Mouse (Mus musculus) brain, embryonic 14.5 days (tissue): ENCODE data around the gene Gga2. TPM values are rescaled to one million over a fixed set of nuclear protein-coding genes. Genes with fewer than 3 reads are reported as not detected.

ENCODE experiments used
- DNase-seq: peaks from one replicate; pipeline ENCODE4 v3.0.0-alpha.2; 2011; ENCODE audit warnings: low read depth
- CTCF ChIP-seq: fragments of 200-500 bp; IDR thresholded peaks from 2 replicates; pipeline ENCODE4 v1.5.1; 2012; ENCODE audit warnings: inconsistent platforms, mild to moderate bottlenecking, moderate library complexity, borderline replicate concordance; ENCODE audit not compliant: insufficient read depth, insufficient read length; ENCODE audit errors: extremely low read depth
- POLR2A ChIP-seq: fragments of 200-500 bp; IDR thresholded peaks from 2 replicates; pipeline ENCODE4 v1.6.1; 2012; ENCODE audit warnings: mild to moderate bottlenecking, inconsistent platforms, borderline replicate concordance; ENCODE audit not compliant: poor library complexity, insufficient read depth, insufficient read length, severe bottlenecking; ENCODE audit errors: extremely low read depth
- polyA plus RNA-seq: library from polyadenylated mRNA; depleted of rRNA; stranded (reverse); fragments of >200 nt; gene quantifications from 2 replicates; pipeline ENCODE4 v1.2.3, GENCODE M21; 2012; rRNA removed

Gene Gga2
- polyA plus RNA-seq, 1 experiment: 83.7 TPM

DNA sequence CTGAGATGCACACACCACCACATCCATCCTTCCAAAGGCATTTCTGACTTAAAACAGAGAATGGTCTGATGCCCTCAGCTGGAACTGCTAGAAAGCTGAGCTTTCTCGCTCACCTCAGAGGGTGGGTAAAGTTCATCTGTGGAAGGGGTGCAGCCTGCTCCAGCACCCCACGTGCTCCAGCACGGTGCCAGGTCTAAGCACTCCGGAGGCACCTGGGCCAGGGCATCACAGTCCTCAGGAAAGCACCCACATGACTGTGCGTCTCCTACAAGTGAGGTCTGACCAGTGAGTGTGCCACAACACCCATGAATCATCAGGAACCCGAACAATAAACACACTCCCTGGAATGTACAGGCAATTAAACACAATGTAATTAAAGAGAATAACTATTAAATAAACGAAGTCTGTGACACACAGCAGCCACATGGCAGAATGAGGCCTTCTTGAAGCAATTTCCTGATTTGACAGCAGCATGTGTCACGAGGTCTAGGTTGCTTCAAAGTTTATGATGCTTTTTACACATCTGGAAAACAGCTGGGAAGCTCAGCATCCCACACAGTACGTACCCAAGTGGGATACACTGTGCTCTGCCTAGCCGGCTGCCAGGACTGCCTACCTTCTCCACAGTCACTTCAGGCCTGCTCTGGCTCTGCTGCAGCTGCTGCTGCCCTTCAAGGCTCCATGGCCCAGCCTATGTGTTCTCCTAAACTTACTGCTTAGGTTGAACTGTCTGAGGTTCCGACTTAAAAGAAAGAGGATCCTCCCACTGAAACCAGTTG is 65.9 kb downstream of the Gga2 start:
- TF ChIP-seq CTCF (no peak), POLR2A (no peak)
- DNase-seq: no peak

DNA sequence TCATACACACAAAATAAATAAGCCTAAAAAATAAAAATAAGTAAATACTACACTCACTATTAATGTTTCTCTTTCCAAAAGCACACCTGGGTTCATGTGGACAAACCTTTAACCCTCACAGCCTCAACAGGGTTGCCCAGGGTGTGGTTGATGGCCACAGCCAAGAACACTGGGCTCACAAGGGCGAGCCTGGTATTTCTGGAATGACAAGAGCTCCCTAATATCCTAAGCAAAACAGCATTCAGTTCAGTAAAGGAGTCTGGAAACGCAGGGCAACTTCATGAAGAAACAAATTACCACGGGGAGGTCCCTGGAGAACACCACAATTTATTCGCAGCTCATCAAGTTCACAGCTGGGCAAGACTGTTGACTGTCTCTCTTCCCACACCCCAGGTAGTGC is 73.5 kb downstream of the Gga2 start:
- DNase-seq: no peak
- TF ChIP-seq CTCF (no peak), POLR2A (no peak)

DNA sequence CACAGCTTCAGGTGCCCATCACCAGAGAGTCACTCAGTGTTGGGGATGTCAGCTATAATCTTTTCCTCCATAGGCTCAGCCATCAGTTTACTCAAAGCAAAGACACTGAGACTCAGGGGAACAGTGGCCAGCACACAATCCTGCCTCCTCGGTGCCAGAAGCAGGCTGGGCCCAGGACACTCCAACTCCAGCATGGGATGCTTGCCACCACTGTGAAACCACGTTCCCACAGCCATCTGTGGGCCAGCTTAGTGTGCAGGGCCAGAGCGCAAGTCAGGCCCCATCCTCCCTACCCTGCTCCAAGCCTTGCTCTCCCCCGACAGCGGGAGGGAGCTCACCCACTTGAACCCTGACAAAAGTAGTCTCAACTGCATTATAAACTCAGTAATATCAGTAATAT is 74.8 kb downstream of the Gga2 start:
- TF ChIP-seq CTCF (no peak), POLR2A (no peak)
- no peak for DNase-seq

DNA sequence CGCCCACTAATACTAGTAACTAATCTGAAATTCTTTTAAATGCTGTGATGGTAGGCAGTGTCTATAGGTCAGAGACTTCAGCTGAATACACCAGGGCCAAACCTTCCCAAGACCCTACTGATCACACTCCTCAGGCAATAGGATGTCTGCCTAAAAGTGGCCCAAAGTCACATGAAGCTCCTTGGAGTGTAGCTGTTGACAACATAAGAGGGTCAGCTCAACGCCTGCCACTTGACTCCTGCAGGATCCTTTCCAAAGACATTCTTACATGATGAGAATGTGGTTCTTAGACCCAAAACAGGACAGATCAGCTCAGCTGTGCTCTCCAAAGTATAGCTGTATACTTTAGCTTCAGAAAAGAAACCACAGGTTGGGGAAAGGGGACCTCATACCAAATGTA is 78.7 kb downstream of the Gga2 start:
- no peak for DNase-seq
- TF ChIP-seq CTCF: no peak
- TF ChIP-seq POLR2A: no peak

- no peak for TF ChIP-seq CTCF
- TF ChIP-seq POLR2A: no peak
- DNase-seq: no peak
These were observed 79.4 kb downstream of the Gga2 start for GRCm38 (mm10) chr7:121941640-121942039.

DNA sequence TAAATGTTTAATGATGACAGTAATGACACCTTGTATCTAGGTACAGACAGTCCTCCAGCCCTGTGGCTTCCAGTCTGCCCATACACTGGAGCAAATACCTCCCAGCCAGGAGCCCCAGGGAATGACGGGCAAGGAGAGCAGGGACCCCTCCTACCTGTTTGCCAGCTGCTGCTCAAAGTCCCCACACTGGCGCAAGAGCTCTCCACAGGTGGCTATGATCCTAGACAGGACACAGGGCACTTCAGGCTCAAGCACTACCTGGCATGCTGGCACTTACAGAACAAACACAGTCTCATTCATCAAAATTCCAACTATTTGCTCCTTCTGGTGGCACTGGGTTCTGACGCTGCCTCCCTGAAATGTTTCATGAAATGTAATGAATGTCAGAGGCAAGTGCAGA is 80.0 kb downstream of the Gga2 start:
- TF ChIP-seq CTCF (no peak), POLR2A (no peak)
- DNase-seq: no peak

DNA sequence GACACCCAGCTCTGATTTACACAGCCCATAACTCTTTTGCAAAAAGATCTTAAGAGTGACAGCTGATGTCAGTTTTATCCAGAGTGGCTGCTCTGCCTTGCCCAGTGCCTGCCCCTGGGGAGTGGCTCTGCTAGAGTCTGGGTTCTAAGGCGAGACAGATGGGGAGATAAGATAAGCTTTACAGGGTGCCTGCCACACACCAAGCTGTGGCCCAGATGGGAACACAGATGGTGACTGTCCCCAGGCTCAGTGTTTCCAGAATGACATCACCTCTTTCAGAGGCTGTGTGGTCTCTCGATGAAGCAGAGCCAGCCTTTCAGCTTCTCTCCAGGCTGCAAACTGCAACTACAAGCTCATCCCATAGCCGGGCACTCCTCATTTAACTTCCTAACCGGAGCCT is 81.3 kb downstream of the Gga2 start:
- peak; percentile 89 for DNase-seq
- no peak for TF ChIP-seq CTCF

- peak; percentile 13 for DNase-seq
- no peak for TF ChIP-seq POLR2A
- no peak for TF ChIP-seq CTCF
These were observed 81.8 kb downstream of the Gga2 start for GRCm38 (mm10) chr7:121939244-121939643.

GRCm38 (mm10) chr7:121938124-121938891 is 82.7 kb downstream of the Gga2 start:
- no peak for TF ChIP-seq POLR2A
- peak; percentile 67 for DNase-seq

DNA sequence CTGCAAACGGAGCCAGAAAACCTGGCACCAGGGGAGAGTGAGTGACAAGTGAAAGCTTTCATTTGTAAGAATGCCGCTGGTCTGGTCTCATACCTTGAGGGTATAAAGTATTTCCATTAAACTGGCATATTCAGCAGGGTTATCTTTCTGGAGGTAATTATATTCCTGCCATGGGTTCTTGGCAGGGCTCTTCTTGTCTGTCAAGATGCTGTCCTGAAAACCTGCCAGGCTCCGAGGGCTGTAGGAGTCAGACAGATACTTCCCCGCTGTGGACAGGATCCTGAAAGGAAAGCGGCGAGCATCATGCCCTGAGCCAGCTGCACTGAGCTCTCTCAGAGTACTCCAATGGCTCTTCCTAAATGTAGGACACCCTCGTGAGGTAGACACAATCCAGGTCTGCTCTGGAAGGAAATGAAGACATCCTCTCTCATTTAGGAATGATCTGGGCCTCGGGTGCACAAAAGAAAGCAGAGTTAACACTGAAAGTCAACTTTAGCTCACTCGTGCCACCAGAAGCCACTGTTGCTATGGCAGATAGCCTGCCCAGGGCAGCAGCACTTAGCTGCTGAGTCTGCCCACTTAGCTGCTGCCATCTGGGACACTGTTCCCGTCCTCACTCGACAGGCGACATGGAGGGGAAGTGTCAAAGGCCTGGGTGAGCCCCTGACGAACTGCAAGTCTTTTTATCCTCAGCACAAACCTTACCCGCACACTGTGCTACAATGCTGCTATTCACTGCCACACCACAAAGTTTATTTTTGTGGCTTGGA is 84.0 kb downstream of the Gga2 start:
- TF ChIP-seq CTCF: no peak
- TF ChIP-seq POLR2A: no peak
- peak; percentile 77 for DNase-seq

Other genes with a start within 250 kb of the Gga2 start
- gene Scnn1b, start 156.2 kb downstream of the Gga2 start, polyA plus RNA-seq: 0.15 and 0.19 TPM in 2 replicates
- 12.4 and 18.3 TPM in 2 replicates for gene Cog7, start 39.5 kb downstream of the Gga2 start, polyA plus RNA-seq
- gene Ubfd1, start 46.0 kb upstream of the Gga2 start, polyA plus RNA-seq: 77.7 and 89.6 TPM in 2 replicates
- 9.8 and 11.0 TPM in 2 replicates for gene Ears2, start 46.0 kb upstream of the Gga2 start, polyA plus RNA-seq
- gene Ndufab1, start 80.7 kb upstream of the Gga2 start, polyA plus RNA-seq: 127 and 146 TPM in 2 replicates
- 4.7 and 7.4 TPM in 2 replicates for gene Palb2, start 111.8 kb upstream of the Gga2 start, polyA plus RNA-seq
- gene Dctn5, start 111.8 kb upstream of the Gga2 start, polyA plus RNA-seq: 128 and 138 TPM in 2 replicates
- gene Plk1, start 138.2 kb upstream of the Gga2 start, polyA plus RNA-seq: 28.6 and 40.6 TPM in 2 replicates
- 1.8 and 1.9 TPM in 2 replicates for gene Ern2, start 165.0 kb upstream of the Gga2 start, polyA plus RNA-seq
- gene Chp2, start 198.3 kb upstream of the Gga2 start, polyA plus RNA-seq: 1.5 and 1.9 TPM in 2 replicates